Mouse (Mus musculus): ENCODE data around the gene Abl2. TPM values are rescaled to one million over a fixed set of nuclear protein-coding genes. Genes with fewer than 3 reads are reported as not detected.
A peak's percentile ranks its signal among the peaks of the same experiment; 100 is the strongest.

Abl2 gene
- polyA plus RNA-seq, 2 experiments, result 1.2 to 1.6 TPM

- Histone ChIP-seq H3K9me3 (ENCODE audit: control insufficient read depth, low read length) (no peaks in the 10 kb centered on the region), H3K4me1 (replicated peaks; ENCODE audit: control insufficient read depth in 2 of 2, insufficient read depth in 2 of 2, low read length in 1 of 2) (peaks cover 2 to 4% of the 10 kb centered on the region in 2 experiments; a peak in 1 of 4 replicates), H3K4me2 (ENCODE audit: low read depth) (no peak overlapping the region), H3K27me3 (ENCODE audit: control insufficient read depth, insufficient read depth, low read length) (no peaks in the 10 kb centered on the region), H3K27ac (no peak overlapping the region), H3K9ac (replicated peaks) (no peak overlapping the region), H3K36me3 (replicated peaks; ENCODE audit: control insufficient read depth, insufficient read depth, low read depth) (no peaks in the 10 kb centered on the region), H3K4me3 (ENCODE audit: insufficient read depth in 1 of 2, low read depth in 2 of 2, low read length in 2 of 2) (no peak overlapping the region)
- no peak for ATAC-seq (ENCODE audit: insufficient read depth)
- WGBS (ENCODE audit: insufficient replicate concordance), result 75% methylated on average over 2 of the region's 2 CpGs
- DNase-seq (ENCODE audit: low read depth in 3 of 3, low spot score in 3 of 3), result no peak
- TF ChIP-seq CTCF (IDR thresholded peaks at IDR 0.05; ENCODE audit: low read depth) (no peak), EP300 (IDR thresholded peaks at IDR 0.05; ENCODE audit: low read depth) (no peak)
These were observed 6.7 kb downstream of the Abl2 start for GRCm38 (mm10) chr1:156565328-156565727.

DNA sequence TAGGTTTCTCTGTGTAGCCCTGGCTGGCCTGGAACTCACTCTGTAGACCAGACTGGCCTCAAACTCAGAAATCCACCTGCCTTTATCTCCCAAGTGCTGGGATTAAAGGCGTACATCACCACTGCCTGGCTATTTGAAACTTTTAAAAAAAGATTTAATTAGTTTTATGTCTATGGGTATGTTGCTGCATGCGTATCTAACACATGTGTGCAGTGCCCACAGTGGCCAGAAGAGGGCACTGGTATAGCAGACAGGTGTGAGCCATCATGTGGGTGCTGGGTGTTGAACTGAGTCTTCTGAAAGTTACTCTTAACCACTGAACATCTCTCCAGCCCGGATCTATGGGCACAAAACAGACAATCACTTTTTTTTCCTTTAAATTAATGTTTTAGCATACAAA, 7.5 kb downstream of the Abl2 start:
- H3K4me1 ChIP-seq (replicated peaks; ENCODE audit: control insufficient read depth in 2 of 2, insufficient read depth in 2 of 2, low read length in 1 of 2), result no peaks in the 10 kb centered on the region
- WGBS (ENCODE audit: insufficient replicate concordance), result 74% methylated on average over 3 of the region's 3 CpGs
- TF ChIP-seq CTCF (IDR thresholded peaks at IDR 0.05; ENCODE audit: low read depth) (peak; percentile 74), EP300 (IDR thresholded peaks at IDR 0.05; ENCODE audit: low read depth) (no peak)
- no peaks in the 10 kb centered on the region for H3K36me3 ChIP-seq (replicated peaks; ENCODE audit: control insufficient read depth, insufficient read depth, low read depth)
- H3K4me2 ChIP-seq (ENCODE audit: low read depth), result no peak overlapping the region
- H3K27me3 ChIP-seq (ENCODE audit: control insufficient read depth, insufficient read depth, low read length), result no peaks in the 10 kb centered on the region
- H3K9me3 ChIP-seq (ENCODE audit: control insufficient read depth, low read length), result no peaks in the 10 kb centered on the region
- no peak overlapping the region for H3K9ac ChIP-seq (replicated peaks)
- ATAC-seq (ENCODE audit: insufficient read depth) (no peak), DNase-seq (ENCODE audit: low read depth in 3 of 3, low spot score in 3 of 3) (peak in 2 of 3 experiments; percentile 17 to 26)
- H3K4me3 ChIP-seq (ENCODE audit: insufficient read depth in 1 of 2, low read depth in 2 of 2, low read length in 2 of 2), result no peak overlapping the region
- H3K27ac ChIP-seq, result no peak overlapping the region

DNA sequence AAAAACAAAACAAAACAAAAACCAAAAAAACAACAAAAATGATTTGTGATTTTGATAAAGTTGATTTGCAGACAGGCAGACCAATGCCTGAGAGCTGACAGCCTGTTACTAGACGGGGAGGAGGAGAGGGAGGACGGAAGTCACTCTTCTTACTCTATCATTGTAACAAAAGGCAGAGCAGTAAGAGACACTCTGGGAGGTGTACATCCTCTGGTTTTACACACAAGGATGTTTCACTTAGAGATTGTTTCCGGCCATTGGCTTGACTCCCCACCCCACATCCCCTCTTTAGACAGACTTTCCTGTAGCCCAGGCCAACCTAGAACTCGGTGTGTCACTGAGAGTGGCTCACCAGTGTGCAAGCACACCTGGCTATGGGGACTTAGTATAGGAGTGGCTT, 11.0 kb downstream of the Abl2 start:
- Histone ChIP-seq H3K36me3 (replicated peaks; ENCODE audit: control insufficient read depth, insufficient read depth, low read depth) (no peaks in the 10 kb centered on the region), H3K9ac (replicated peaks) (no peak overlapping the region), H3K9me3 (ENCODE audit: control insufficient read depth, low read length) (no peaks in the 10 kb centered on the region), H3K4me2 (ENCODE audit: low read depth) (no peak overlapping the region), H3K4me1 (replicated peaks; ENCODE audit: control insufficient read depth in 2 of 2, insufficient read depth in 2 of 2, low read length in 1 of 2) (no peaks in the 10 kb centered on the region), H3K4me3 (ENCODE audit: insufficient read depth in 1 of 2, low read depth in 2 of 2, low read length in 2 of 2) (no peak overlapping the region), H3K27me3 (ENCODE audit: control insufficient read depth, insufficient read depth, low read length) (no peaks in the 10 kb centered on the region), H3K27ac (no peak overlapping the region)
- no peak for ATAC-seq (ENCODE audit: insufficient read depth)
- TF ChIP-seq EP300 (IDR thresholded peaks at IDR 0.05; ENCODE audit: low read depth) (no peak), CTCF (IDR thresholded peaks at IDR 0.05; ENCODE audit: low read depth) (no peak)
- DNase-seq (ENCODE audit: low read depth in 3 of 3, low spot score in 3 of 3), result no peak
- WGBS (ENCODE audit: insufficient replicate concordance), result 64% methylated on average over 4 of the region's 4 CpGs

GRCm38 (mm10) chr1:156572952-156573351, 14.4 kb downstream of the Abl2 start:
- TF ChIP-seq CTCF (IDR thresholded peaks at IDR 0.05; ENCODE audit: low read depth), result no peak
- no peak for TF ChIP-seq EP300 (IDR thresholded peaks at IDR 0.05; ENCODE audit: low read depth)
- WGBS (ENCODE audit: insufficient replicate concordance), result 75% methylated on average over 4 of the region's 4 CpGs
- Histone ChIP-seq H3K9me3 (ENCODE audit: control insufficient read depth, low read length) (no peaks in the 10 kb centered on the region), H3K36me3 (replicated peaks; ENCODE audit: control insufficient read depth, insufficient read depth, low read depth) (no peaks in the 10 kb centered on the region), H3K4me2 (ENCODE audit: low read depth) (no peak overlapping the region), H3K9ac (replicated peaks) (no peak overlapping the region), H3K4me1 (replicated peaks; ENCODE audit: control insufficient read depth in 2 of 2, insufficient read depth in 2 of 2, low read length in 1 of 2) (peaks cover 0 to 3% of the 10 kb centered on the region in 2 experiments; a peak in 1 of 4 replicates), H3K27me3 (ENCODE audit: control insufficient read depth, insufficient read depth, low read length) (no peaks in the 10 kb centered on the region), H3K4me3 (ENCODE audit: insufficient read depth in 1 of 2, low read depth in 2 of 2, low read length in 2 of 2) (no peak overlapping the region), H3K27ac (no peak overlapping the region)
- ATAC-seq (ENCODE audit: insufficient read depth), result no peak
- DNase-seq (ENCODE audit: low read depth in 3 of 3, low spot score in 3 of 3), result no peak

DNA sequence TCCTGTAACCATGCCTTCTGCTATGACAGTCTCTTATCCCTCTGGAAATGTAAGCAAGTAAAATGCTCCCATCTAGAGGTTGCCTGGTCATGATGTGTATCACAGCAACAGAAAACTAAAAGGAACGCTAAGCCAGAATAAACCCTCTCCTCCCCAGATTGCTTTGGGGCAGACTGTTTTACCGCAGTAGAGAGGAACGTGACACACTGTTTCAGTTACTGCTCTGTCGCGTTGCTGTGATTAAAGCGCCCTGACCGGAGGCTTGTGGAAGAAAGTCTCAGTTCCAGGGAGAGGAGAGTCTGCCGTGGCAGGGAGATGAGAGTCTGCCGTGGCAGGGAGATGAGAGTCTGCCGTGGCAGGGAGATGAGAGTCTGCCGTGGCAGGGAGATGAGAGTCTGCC, 22.6 kb downstream of the Abl2 start:
- WGBS (ENCODE audit: insufficient replicate concordance), result 72% methylated on average over 11 of the region's 11 CpGs
- H3K4me3 ChIP-seq (ENCODE audit: insufficient read depth in 1 of 2, low read depth in 2 of 2, low read length in 2 of 2), result no peak overlapping the region
- DNase-seq (ENCODE audit: low read depth in 3 of 3, low spot score in 3 of 3), result no peak
- TF ChIP-seq CTCF (IDR thresholded peaks at IDR 0.05; ENCODE audit: low read depth) (no peak), EP300 (IDR thresholded peaks at IDR 0.05; ENCODE audit: low read depth) (no peak)
- H3K27me3 ChIP-seq (ENCODE audit: control insufficient read depth, insufficient read depth, low read length), result no peaks in the 10 kb centered on the region
- no peaks in the 10 kb centered on the region for H3K4me1 ChIP-seq (replicated peaks; ENCODE audit: control insufficient read depth in 2 of 2, insufficient read depth in 2 of 2, low read length in 1 of 2)
- no peak overlapping the region for H3K9ac ChIP-seq (replicated peaks)
- ATAC-seq (ENCODE audit: insufficient read depth), result no peak
- no peak overlapping the region for H3K4me2 ChIP-seq (ENCODE audit: low read depth)
- H3K36me3 ChIP-seq (replicated peaks; ENCODE audit: control insufficient read depth, insufficient read depth, low read depth), result no peaks in the 10 kb centered on the region
- H3K9me3 ChIP-seq (ENCODE audit: control insufficient read depth, low read length), result no peaks in the 10 kb centered on the region
- no peak overlapping the region for H3K27ac ChIP-seq

All from liver, embryonic 14.5 days (tissue).